Mouse (Mus musculus) liver, embryonic 14.5 days (tissue): Measurements from ENCODE around the gene Slc25a33.

Experiments
- CTCF ChIP-seq: IDR thresholded peaks from 2 replicates; pipeline ENCODE4 v1.5.1; 2016; ENCODE audit warnings: antibody characterized with exemption, low read depth, control low read depth
- EP300 ChIP-seq: IDR thresholded peaks from 2 replicates; pipeline ENCODE4 v1.6.1; 2016; ENCODE audit warnings: antibody characterized with exemption, low read depth

DNA sequence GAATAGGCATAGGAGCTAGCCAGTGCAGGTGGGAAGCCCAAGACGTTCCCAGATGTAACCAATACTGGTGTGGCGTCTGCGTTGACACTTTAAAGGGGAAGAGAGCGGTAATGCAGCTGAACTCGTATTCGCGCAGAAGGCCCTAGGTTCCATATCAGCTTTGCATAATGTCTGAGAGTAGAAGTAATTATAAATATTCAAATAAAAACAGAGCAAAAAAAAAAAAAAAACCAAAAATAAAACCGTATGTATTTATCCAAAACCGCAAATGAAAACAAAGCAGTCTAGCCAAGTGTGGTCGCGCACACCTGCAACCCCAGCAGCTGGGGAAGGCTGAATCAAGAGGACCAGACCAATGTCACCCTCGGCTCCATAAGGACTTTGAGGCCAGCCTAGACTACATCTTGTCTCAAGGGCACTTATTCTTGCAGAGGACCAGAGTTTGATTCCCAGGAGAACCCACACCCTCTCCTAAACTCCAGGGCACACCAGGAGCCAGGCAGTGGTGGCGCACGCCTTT lies 32.0 kb downstream of the Slc25a33 start:
- TF ChIP-seq CTCF (no peak), EP300 (no peak)
